Mouse (Mus musculus): ENCODE results near the gene Elk4.

The Elk4 gene

GRCm38 (mm10) chr1:132016691-132017090 lies 9.3 kb downstream of the Elk4 start:
- DNase-seq (ENCODE audit: low spot score): no peak

- no peak for DNase-seq (ENCODE audit: low spot score)
Measured at GRCm38 (mm10) chr1:132019876-132020275, 12.5 kb downstream of the Elk4 start.

GRCm38 (mm10) chr1:132022107-132022506 lies 14.7 kb downstream of the Elk4 start:
- DNase-seq (ENCODE audit: low spot score): no peak

GRCm38 (mm10) chr1:132026925-132027646 lies 19.7 kb downstream of the Elk4 start:
- DNase-seq (ENCODE audit: low spot score): no peak

GRCm38 (mm10) chr1:132027978-132028377 lies 20.6 kb downstream of the Elk4 start:
- no peak for DNase-seq (ENCODE audit: low spot score)

GRCm38 (mm10) chr1:132028413-132028812 lies 21.0 kb downstream of the Elk4 start:
- DNase-seq (ENCODE audit: low spot score): no peak

- DNase-seq (ENCODE audit: low spot score): no peak
Measured at GRCm38 (mm10) chr1:132030574-132030973, 23.2 kb downstream of the Elk4 start.

GRCm38 (mm10) chr1:132032172-132032571 lies 24.8 kb downstream of the Elk4 start:
- no peak for DNase-seq (ENCODE audit: low spot score)

- DNase-seq (ENCODE audit: low spot score): no peak
Measured at GRCm38 (mm10) chr1:132037746-132038145, 30.3 kb downstream of the Elk4 start.

GRCm38 (mm10) chr1:132038753-132039152 lies 31.3 kb downstream of the Elk4 start:
- no peak for DNase-seq (ENCODE audit: low spot score)

- no peak for DNase-seq (ENCODE audit: low spot score)
Measured at GRCm38 (mm10) chr1:132040201-132040621, 32.8 kb downstream of the Elk4 start.

- DNase-seq (ENCODE audit: low spot score): no peak
Measured at GRCm38 (mm10) chr1:132043759-132044158, 36.4 kb downstream of the Elk4 start.

GRCm38 (mm10) chr1:132046143-132046735 lies 38.8 kb downstream of the Elk4 start:
- peak; percentile 59 for DNase-seq (ENCODE audit: low spot score)

- no peak for DNase-seq (ENCODE audit: low spot score)
Measured at GRCm38 (mm10) chr1:132051746-132052145, 44.3 kb downstream of the Elk4 start.

GRCm38 (mm10) chr1:132054387-132054786 lies 47.0 kb downstream of the Elk4 start:
- DNase-seq (ENCODE audit: low spot score): no peak

GRCm38 (mm10) chr1:132055054-132055664 lies 47.8 kb downstream of the Elk4 start:
- no peak for DNase-seq (ENCODE audit: low spot score)

- no peak for DNase-seq (ENCODE audit: low spot score)
Measured at GRCm38 (mm10) chr1:132058558-132058957, 51.2 kb downstream of the Elk4 start.

GRCm38 (mm10) chr1:132060036-132060769 lies 52.8 kb downstream of the Elk4 start:
- peak; percentile 42 for DNase-seq (ENCODE audit: low spot score)

- no peak for DNase-seq (ENCODE audit: low spot score)
Measured at GRCm38 (mm10) chr1:132061750-132062541, 54.5 kb downstream of the Elk4 start.

GRCm38 (mm10) chr1:132063096-132063495 lies 55.7 kb downstream of the Elk4 start:
- DNase-seq (ENCODE audit: low spot score): no peak

GRCm38 (mm10) chr1:132065001-132065400 lies 57.6 kb downstream of the Elk4 start:
- no peak for DNase-seq (ENCODE audit: low spot score)

Data from MN1 (cell line).